Mouse (Mus musculus) mouse trophoblast stem cell (cell line): ENCODE data around the gene Fkbp15.

ENCODE experiments used
- in situ Hi-C, 2 experiments: fragments of 300-500 bp; cut with MseI, MboI; formaldehyde crosslinking; loops; 2 replicates in 1 of 2; 3 replicates in 1 of 2; pipeline ENCODE4 v1.15.1; 2025

Fkbp15 gene

GRCm38 (mm10) chr4:62372818-62373520 is 12.6 kb upstream of the Fkbp15 start:
- in situ Hi-C loops: no loop called here

GRCm38 (mm10) chr4:62372410-62372809 is 12.1 kb upstream of the Fkbp15 start:
- in situ Hi-C loops: no loop called here

GRCm38 (mm10) chr4:62369091-62369490 is 8.7 kb upstream of the Fkbp15 start:
- in situ Hi-C loops: no loop called here

- in situ Hi-C loops: no loop called here
Observed at GRCm38 (mm10) chr4:62367586-62367985, 7.2 kb upstream of the Fkbp15 start.

- in situ Hi-C loops: no loop called here
Observed at GRCm38 (mm10) chr4:62366291-62366690, 5.9 kb upstream of the Fkbp15 start.

GRCm38 (mm10) chr4:62364299-62364698 is 4.0 kb upstream of the Fkbp15 start:
- in situ Hi-C loops: no loop called here

- in situ Hi-C loops: no loop called here
Observed at GRCm38 (mm10) chr4:62362437-62362836, 2.1 kb upstream of the Fkbp15 start.

GRCm38 (mm10) chr4:62361997-62362396 is 1.6 kb upstream of the Fkbp15 start:
- in situ Hi-C loops: no loop called here

- in situ Hi-C loops: no loop called here
Observed at GRCm38 (mm10) chr4:62361571-62361970, 1.2 kb upstream of the Fkbp15 start.

GRCm38 (mm10) chr4:62360805-62361455 is 582 bp upstream of the Fkbp15 start:
- in situ Hi-C loops: no loop called here

GRCm38 (mm10) chr4:62359256-62359775 is 1.0 kb downstream of the Fkbp15 start:
- in situ Hi-C loops: no loop called here

- in situ Hi-C loops: no loop called here
Observed at GRCm38 (mm10) chr4:62357631-62358148, 2.7 kb downstream of the Fkbp15 start.

GRCm38 (mm10) chr4:62349371-62349770 is 11.0 kb downstream of the Fkbp15 start:
- in situ Hi-C loops: no loop called here

- in situ Hi-C loops: no loop called here
Observed at GRCm38 (mm10) chr4:62348329-62348705, 12.0 kb downstream of the Fkbp15 start.

GRCm38 (mm10) chr4:62347605-62348328 is 12.6 kb downstream of the Fkbp15 start:
- in situ Hi-C loops: no loop called here

GRCm38 (mm10) chr4:62345827-62346226 is 14.5 kb downstream of the Fkbp15 start:
- in situ Hi-C loops: no loop called here

GRCm38 (mm10) chr4:62344000-62344399 is 16.3 kb downstream of the Fkbp15 start:
- in situ Hi-C loops: no loop called here

GRCm38 (mm10) chr4:62338536-62338935 is 21.8 kb downstream of the Fkbp15 start:
- in situ Hi-C loops: no loop called here

GRCm38 (mm10) chr4:62331977-62332376 is 28.4 kb downstream of the Fkbp15 start:
- in situ Hi-C loops: no loop called here

GRCm38 (mm10) chr4:62328941-62329660 is 31.2 kb downstream of the Fkbp15 start:
- in situ Hi-C loops: no loop called here

GRCm38 (mm10) chr4:62326111-62326510 is 34.2 kb downstream of the Fkbp15 start:
- in situ Hi-C loops: no loop called here

GRCm38 (mm10) chr4:62322684-62323083 is 37.7 kb downstream of the Fkbp15 start:
- in situ Hi-C loops: no loop called here
